Mouse (Mus musculus) cortical plate, adult 2 months (tissue): ENCODE data around the gene Sgpl1.

Experiments
- CTCF ChIP-seq: fragments of 200-500 bp; IDR thresholded peaks from 2 replicates; pipeline ENCODE4 v1.5.1; 2011; ENCODE audit warnings: mild to moderate bottlenecking, control low read depth, low read length; ENCODE audit not compliant: insufficient read depth; ENCODE audit errors: extremely low read depth
- POLR2A ChIP-seq: fragments of 200-500 bp; IDR thresholded peaks from 2 replicates; pipeline ENCODE4 v1.6.1; 2011; ENCODE audit warnings: mild to moderate bottlenecking, low read length, control low read depth; ENCODE audit not compliant: insufficient read depth; ENCODE audit errors: extremely low read depth

GRCm38 (mm10) chr10:61149476-61149875, 2.0 kb upstream of the Sgpl1 start:
- TF ChIP-seq CTCF (no peak), POLR2A (no peak)
